Mouse (Mus musculus) monocyte, adult 59 days (primary cell): ENCODE data around the gene Mysm1. TPM values are rescaled to one million over a fixed set of nuclear protein-coding genes. Genes with fewer than 3 reads are reported as not detected.

Experiments used
- total RNA-seq, 2 experiments: library from RNA; stranded (reverse); gene quantifications; one replicate each; pipeline ENCODE4 v1.2.4; 2023

Mysm1 gene
- total RNA-seq, result 10 to 100 TPM; 41.8 to 45.0 TPM

DNA sequence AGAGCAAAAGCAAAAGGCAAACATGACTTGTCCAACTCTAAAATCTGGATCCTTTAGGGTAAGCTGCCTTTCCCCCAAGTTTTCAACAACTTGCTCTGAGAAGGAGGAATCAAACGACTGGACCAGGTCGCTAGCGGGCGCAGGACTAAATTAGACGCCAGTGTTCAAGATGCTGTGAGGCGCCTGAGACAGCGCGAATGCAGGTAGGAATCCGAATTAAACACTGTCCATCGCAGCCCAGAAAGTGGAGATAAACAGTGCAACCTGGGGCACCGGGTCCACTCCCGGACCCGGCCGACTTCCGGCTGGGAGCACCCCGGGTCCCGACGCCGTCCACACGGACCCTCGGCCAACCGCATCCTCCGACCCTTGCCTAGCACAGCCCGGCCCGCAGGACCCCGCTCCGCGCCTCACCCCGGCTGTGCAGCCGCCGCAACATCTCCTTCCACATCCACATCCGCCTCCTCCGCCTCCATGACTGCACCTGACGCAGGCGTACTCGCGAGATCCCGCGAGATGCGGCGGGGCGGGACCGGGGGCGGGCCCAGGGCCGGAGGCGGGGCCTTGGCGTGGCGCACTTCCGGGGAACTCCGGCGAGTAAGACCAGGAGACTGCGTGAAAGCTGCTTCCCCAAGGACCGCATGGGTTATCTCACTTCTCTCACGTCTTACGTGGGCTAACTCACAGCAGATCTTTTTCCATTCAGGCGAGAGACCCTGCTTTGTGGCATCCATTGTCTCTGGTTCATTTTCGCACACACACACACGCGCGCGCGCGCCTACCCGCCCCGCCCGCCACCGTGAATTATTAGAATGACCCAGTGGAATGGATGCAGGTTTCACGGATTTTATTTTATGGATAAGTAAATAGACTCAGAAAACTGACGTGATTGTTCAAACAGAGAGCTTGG is at the start of gene Mysm1:
TSS of gene Mysm1 (minus strand) at position 511 of the 910 bp plus-strand sequence.

DNA sequence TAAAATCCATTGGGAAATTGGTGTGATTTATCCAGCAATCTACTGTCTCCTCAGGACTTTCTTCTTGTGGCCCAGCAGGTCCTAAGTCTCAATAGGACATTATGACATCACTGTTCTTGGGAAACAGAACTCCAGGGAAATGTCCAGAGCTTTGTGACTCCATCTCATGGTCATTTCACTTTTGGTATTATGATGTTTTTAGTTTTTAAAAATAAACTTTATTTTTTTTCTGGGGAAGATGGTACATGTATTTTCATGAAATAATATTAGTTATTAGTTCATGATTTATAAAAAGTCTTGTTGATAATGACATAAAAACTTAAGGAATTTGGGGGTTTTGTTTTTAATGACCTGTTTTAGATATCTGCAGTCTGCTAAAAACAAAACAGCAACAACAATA is 50.2 kb downstream of the Mysm1 start, which contains the start of gene Eqtn:
TSS of gene Eqtn (minus strand) at position 101 of the 400 bp plus-strand sequence.

Other genes with a start within 250 kb of the Mysm1 start
- gene Tek, start 239.8 kb downstream of the Mysm1 start, total RNA-seq, result under 1 TPM in 1 of 2 experiments, not detected in 1; 0.10 TPM
- not detected for gene Eqtn, start 50.3 kb downstream of the Mysm1 start, total RNA-seq
- 1,000 to 10,000 TPM; 1,257 to 1,550 TPM for gene Jun, start 73.1 kb upstream of the Mysm1 start, total RNA-seq